Mouse (Mus musculus) midbrain, postnatal 0 days (tissue): Measurements from ENCODE around the gene Nxn. TPM values are rescaled to one million over a fixed set of nuclear protein-coding genes. Genes with fewer than 3 reads are reported as not detected.

Experiments used
- ATAC-seq: fragments of 200-750 bp; cut with Nextera tagmentation; 2 replicates; pipeline ENCODE4 v1.8.0; 2017; ENCODE audit warnings: moderate number of reproducible peaks, mild to moderate bottlenecking, moderate TSS enrichment, moderate library complexity; ENCODE audit not compliant: low FRiP score
- DNase-seq: peaks from one replicate; pipeline ENCODE4 v3.0.0-alpha.2; 2015; ENCODE audit warnings: low spot score
- H3K27ac ChIP-seq: fragments of 300-500 bp; sonication (generic); 2 replicates; pipeline ENCODE4 v1.5.1; 2014; ENCODE audit warnings: low read depth, mild to moderate bottlenecking, low read length, mixed read lengths
- H3K27me3 ChIP-seq: fragments of 300-500 bp; sonication (generic); 2 replicates; pipeline ENCODE4 v1.6.1; 2014; ENCODE audit warnings: low read length, control low read depth, mixed read lengths; ENCODE audit not compliant: insufficient read depth
- H3K36me3 ChIP-seq: fragments of 300-500 bp; sonication (generic); 2 replicates; pipeline ENCODE4 v1.6.1; 2014; ENCODE audit warnings: low read length, control low read depth, mixed read lengths; ENCODE audit not compliant: insufficient read depth
- H3K4me1 ChIP-seq: fragments of 300-500 bp; sonication (generic); 2 replicates; pipeline ENCODE4 v1.6.1; 2014; ENCODE audit warnings: mild to moderate bottlenecking, control low read depth, antibody characterized with exemption, low read length, mixed read lengths; ENCODE audit not compliant: insufficient read depth
- H3K4me2 ChIP-seq: fragments of 300-500 bp; sonication (generic); 2 replicates; pipeline ENCODE4 v1.6.1; 2014; ENCODE audit warnings: low read depth, mild to moderate bottlenecking, low read length, mixed read lengths; ENCODE audit not compliant: poor library complexity, severe bottlenecking
- H3K4me3 ChIP-seq: fragments of 300-500 bp; sonication (generic); 2 replicates; pipeline ENCODE4 v1.5.1; 2014; ENCODE audit warnings: low read depth, mild to moderate bottlenecking, low read length, moderate library complexity
- H3K9ac ChIP-seq: fragments of 300-500 bp; sonication (generic); replicated peaks from 2 replicates; pipeline ENCODE4 v1.6.1; 2014; ENCODE audit warnings: mild to moderate bottlenecking, low read length, moderate library complexity, mixed read lengths; ENCODE audit not compliant: poor library complexity, severe bottlenecking
- H3K9me3 ChIP-seq: fragments of 300-500 bp; sonication (generic); 2 replicates; pipeline ENCODE4 v1.6.1; 2016; ENCODE audit warnings: low read length, control low read depth
- CTCF ChIP-seq: IDR thresholded peaks from 2 replicates; pipeline ENCODE4 v1.5.1; 2016; ENCODE audit warnings: antibody characterized with exemption, mild to moderate bottlenecking
- WGBS: fragments of 180-500 bp; shearing (Covaris S2); extraction: QIAGEN DNeasy Blood & Tissue Kit; methylation state at CpG from one replicate; pipeline ENCODE4 v1.1.7; 2014; 5-methylcytosine and 5-hydroxymethylcytosine counted together
- polyA plus RNA-seq: library from polyadenylated mRNA; unstranded; fragments of >200 nt; fragmentation: Nextera tagmentation; extraction: Ambion mirVana; gene quantifications from 2 replicates; pipeline ENCODE4 v1.2.1, GENCODE M21; 2015
- total RNA-seq: library from RNA; depleted of rRNA; stranded (reverse); fragments of >200 nt; gene quantifications from 2 replicates; pipeline ENCODE4 v1.2.3, GENCODE M21; 2014

The Nxn gene
- total and polyA plus RNA-seq, 2 experiments from 2014 or later: 15.2 to 32.2 TPM

GRCm38 (mm10) chr11:76332240-76332639 is 66.7 kb downstream of the Nxn start:
- H3K27ac ChIP-seq: no peak overlapping the region
- H3K4me1 ChIP-seq: no peaks in the 10 kb centered on the region
- no peak for TF ChIP-seq CTCF
- H3K36me3 ChIP-seq: no peaks in the 10 kb centered on the region
- DNase-seq (no peak), ATAC-seq (no peak)
- no peak overlapping the region for H3K9ac ChIP-seq
- no peaks in the 10 kb centered on the region for H3K9me3 ChIP-seq
- no peaks in the 10 kb centered on the region for H3K27me3 ChIP-seq
- H3K4me2 ChIP-seq: no peak overlapping the region
- no peak overlapping the region for H3K4me3 ChIP-seq
- 53% methylated on average over 5 of the region's 5 CpGs for WGBS

- H3K27ac ChIP-seq: no peak overlapping the region
- no peak overlapping the region for H3K4me2 ChIP-seq
- 72% methylated on average over 2 of the region's 2 CpGs for WGBS
- DNase-seq (no peak), ATAC-seq (no peak)
- H3K27me3 ChIP-seq: no peaks in the 10 kb centered on the region
- no peak for TF ChIP-seq CTCF
- no peaks in the 10 kb centered on the region for H3K4me1 ChIP-seq
- no peaks in the 10 kb centered on the region for H3K9me3 ChIP-seq
- H3K4me3 ChIP-seq: no peak overlapping the region
- no peaks in the 10 kb centered on the region for H3K36me3 ChIP-seq
- no peak overlapping the region for H3K9ac ChIP-seq
Observed at GRCm38 (mm10) chr11:76328522-76329290, 70.2 kb downstream of the Nxn start.

DNA sequence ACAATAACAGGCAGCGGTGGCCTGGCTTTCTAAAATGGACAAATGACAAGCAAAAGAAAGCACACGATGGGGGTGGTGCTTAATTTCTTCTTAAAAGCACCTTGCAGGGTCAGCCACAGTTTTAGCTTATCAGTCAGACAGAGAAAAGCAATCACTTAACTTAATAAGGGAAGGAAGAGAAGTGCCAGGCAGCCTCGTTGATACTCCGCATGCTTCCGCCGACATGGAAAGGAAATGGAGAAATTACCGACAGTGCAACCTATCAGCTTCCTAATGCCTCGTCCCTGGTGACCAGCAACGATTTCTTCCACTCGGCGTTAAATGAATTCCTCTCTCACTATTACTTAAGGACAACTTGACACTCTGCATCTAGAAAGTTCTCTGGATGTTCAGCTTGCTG is 70.9 kb downstream of the Nxn start:
- Histone ChIP-seq H3K4me3 (no peak overlapping the region), H3K9ac (no peak overlapping the region), H3K27ac (no peak overlapping the region), H3K27me3 (no peaks in the 10 kb centered on the region), H3K9me3 (no peaks in the 10 kb centered on the region), H3K4me2 (no peak overlapping the region), H3K36me3 (no peaks in the 10 kb centered on the region), H3K4me1 (no peaks in the 10 kb centered on the region)
- ATAC-seq (no peak), DNase-seq (no peak)
- no peak for TF ChIP-seq CTCF
- WGBS: 57% methylated on average over 11 of the region's 11 CpGs

DNA sequence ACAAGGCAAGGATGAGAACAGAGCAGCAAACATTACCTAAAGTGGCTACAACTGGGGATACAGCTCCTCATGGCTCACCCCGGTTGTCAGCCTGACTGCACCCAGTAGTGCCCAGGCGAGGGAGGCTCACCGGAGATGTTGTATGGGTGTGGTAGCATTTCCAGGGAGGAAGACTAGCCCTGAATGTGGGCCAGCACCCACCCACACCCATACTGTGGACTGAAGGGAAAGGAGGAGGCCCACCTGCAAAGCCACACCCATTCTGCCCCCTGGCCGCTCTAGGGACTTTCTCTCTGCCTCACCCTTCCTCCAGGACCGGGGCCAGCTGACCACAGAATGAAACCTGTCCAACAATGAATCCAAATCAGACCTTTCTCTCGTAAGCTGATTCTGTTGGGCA is 72.3 kb downstream of the Nxn start:
- no peaks in the 10 kb centered on the region for H3K4me1 ChIP-seq
- no peaks in the 10 kb centered on the region for H3K27me3 ChIP-seq
- TF ChIP-seq CTCF: no peak
- no peaks in the 10 kb centered on the region for H3K36me3 ChIP-seq
- no peaks in the 10 kb centered on the region for H3K9me3 ChIP-seq
- no peak for ATAC-seq
- H3K4me3 ChIP-seq: no peak overlapping the region
- no peak overlapping the region for H3K9ac ChIP-seq
- 85% methylated on average over 6 of the region's 6 CpGs for WGBS
- H3K27ac ChIP-seq: no peak overlapping the region
- H3K4me2 ChIP-seq: no peak overlapping the region
- no peak for DNase-seq

DNA sequence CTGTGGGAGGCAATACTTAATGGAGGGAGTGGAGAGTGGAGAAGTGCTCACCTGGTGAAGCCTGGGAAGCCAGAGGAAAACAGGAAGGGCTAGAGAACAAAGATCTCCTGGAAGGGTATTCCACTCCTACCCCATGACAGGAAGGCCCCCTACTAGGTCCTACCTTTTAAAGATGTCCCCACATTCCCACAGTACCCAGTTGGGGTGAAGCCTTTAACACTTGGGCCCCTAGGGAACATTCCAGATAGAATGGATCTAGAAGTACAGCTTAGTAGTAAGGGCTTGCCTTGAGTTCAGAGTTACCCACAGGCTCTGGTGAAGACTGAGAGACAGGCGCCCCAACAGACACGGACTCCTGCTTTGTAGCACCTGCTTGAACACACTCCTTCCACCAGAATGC is 72.9 kb downstream of the Nxn start:
- WGBS: 83% methylated on average over 2 of the region's 2 CpGs
- TF ChIP-seq CTCF: no peak
- Histone ChIP-seq H3K27me3 (no peaks in the 10 kb centered on the region), H3K4me1 (no peaks in the 10 kb centered on the region), H3K27ac (no peak overlapping the region), H3K9ac (no peak overlapping the region), H3K9me3 (no peaks in the 10 kb centered on the region), H3K4me3 (no peak overlapping the region), H3K4me2 (no peak overlapping the region), H3K36me3 (no peaks in the 10 kb centered on the region)
- ATAC-seq: no peak
- no peak for DNase-seq

DNA sequence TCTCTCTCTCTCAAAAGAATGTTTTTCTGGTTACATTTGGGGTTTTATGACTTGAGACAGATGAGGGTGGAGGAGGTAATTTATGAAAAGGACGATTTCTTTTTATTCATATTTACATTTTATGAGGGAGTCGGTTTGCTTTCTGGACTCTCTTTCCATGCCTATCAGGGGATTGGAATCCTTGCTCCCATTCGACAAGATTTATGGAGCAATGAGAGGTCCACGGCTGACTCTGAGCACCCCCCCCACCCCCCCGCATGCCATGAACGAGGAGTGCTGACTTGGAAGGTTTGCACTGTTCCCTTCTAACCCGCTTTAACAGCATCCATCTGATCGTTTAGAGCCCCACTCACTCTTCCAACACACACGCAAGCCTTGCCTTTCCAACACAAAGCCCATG is 74.1 kb downstream of the Nxn start:
- Histone ChIP-seq H3K4me3 (no peak overlapping the region), H3K27me3 (no peaks in the 10 kb centered on the region), H3K36me3 (no peaks in the 10 kb centered on the region), H3K9ac (no peak overlapping the region), H3K27ac (no peak overlapping the region), H3K4me2 (no peak overlapping the region), H3K9me3 (no peaks in the 10 kb centered on the region), H3K4me1 (no peaks in the 10 kb centered on the region)
- DNase-seq (no peak), ATAC-seq (no peak)
- TF ChIP-seq CTCF: no peak
- WGBS: 67% methylated on average over 9 of the region's 9 CpGs
